Mouse (Mus musculus): ENCODE results near the gene Spon2.

GRCm38 (mm10) chr5:33211254-33211653, 7.0 kb downstream of the Spon2 start:
- TF ChIP-seq CTCF (IDR thresholded peaks at IDR 0.05; ENCODE audit: borderline replicate concordance, insufficient read depth, low read length) (no peak), POLR2A (IDR thresholded peaks at IDR 0.05; ENCODE audit: low read depth, low read length) (no peak)

Data from embryonic fibroblast, embryonic 13.5 days (primary cell).